Mouse (Mus musculus): ENCODE measurements at regions not wholly inside any gene's neighbourhood (a gene's known extent, or its start where the extent isn't known, plus 50 kb on each side); places are given as distances from the start of the nearest gene placed in this dataset.

GRCm38 (mm10) chr10:118761101-118761868 is 108.7 kb downstream of the Dyrk2 start:
- no peak for DNase-seq (ENCODE audit: low read depth, low spot score)

- DNase-seq (ENCODE audit: low read depth, low spot score), result no peak
Observed at GRCm38 (mm10) chr10:118765051-118765450, 105.0 kb downstream of the Dyrk2 start.

GRCm38 (mm10) chr10:118765544-118766441 is 104.2 kb downstream of the Dyrk2 start:
- no peak for DNase-seq (ENCODE audit: low read depth, low spot score)

GRCm38 (mm10) chr10:118766826-118767225 is 103.2 kb downstream of the Dyrk2 start:
- DNase-seq (ENCODE audit: low read depth, low spot score), result no peak

- DNase-seq (ENCODE audit: low read depth, low spot score), result no peak
Observed at GRCm38 (mm10) chr10:118769751-118770150, 100.3 kb downstream of the Dyrk2 start.

GRCm38 (mm10) chr10:118778656-118779055 is 91.4 kb downstream of the Dyrk2 start:
- DNase-seq (ENCODE audit: low read depth, low spot score), result no peak

GRCm38 (mm10) chr10:118780831-118781569 is 89.0 kb downstream of the Dyrk2 start:
- no peak for DNase-seq (ENCODE audit: low read depth, low spot score)

- DNase-seq (ENCODE audit: low read depth, low spot score), result no peak
Observed at GRCm38 (mm10) chr10:118781811-118782232, 88.2 kb downstream of the Dyrk2 start.

- DNase-seq (ENCODE audit: low read depth, low spot score), result no peak
Observed at GRCm38 (mm10) chr10:118782646-118783045, 87.4 kb downstream of the Dyrk2 start.

GRCm38 (mm10) chr10:118787280-118787690 is 82.7 kb downstream of the Dyrk2 start:
- no peak for DNase-seq (ENCODE audit: low read depth, low spot score)

- DNase-seq (ENCODE audit: low read depth, low spot score), result no peak
Observed at GRCm38 (mm10) chr10:118792352-118793100, 77.5 kb downstream of the Dyrk2 start.

GRCm38 (mm10) chr10:118793794-118794193 is 76.2 kb downstream of the Dyrk2 start:
- DNase-seq (ENCODE audit: low read depth, low spot score), result no peak

GRCm38 (mm10) chr10:118794395-118795060 is 75.5 kb downstream of the Dyrk2 start:
- no peak for DNase-seq (ENCODE audit: low read depth, low spot score)

- DNase-seq (ENCODE audit: low read depth, low spot score), result no peak
Observed at GRCm38 (mm10) chr10:118795061-118795407, 75.0 kb downstream of the Dyrk2 start.

- no peak for DNase-seq (ENCODE audit: low read depth, low spot score)
Observed at GRCm38 (mm10) chr10:118796512-118796911, 73.5 kb downstream of the Dyrk2 start.

- no peak for DNase-seq (ENCODE audit: low read depth, low spot score)
Observed at GRCm38 (mm10) chr10:118797256-118797655, 72.8 kb downstream of the Dyrk2 start.

GRCm38 (mm10) chr10:118799767-118800166 is 70.2 kb downstream of the Dyrk2 start:
- DNase-seq (ENCODE audit: low read depth, low spot score), result no peak

- no peak for DNase-seq (ENCODE audit: low read depth, low spot score)
Observed at GRCm38 (mm10) chr10:118803922-118804557, 66.0 kb downstream of the Dyrk2 start.

- no peak for DNase-seq (ENCODE audit: low read depth, low spot score)
Observed at GRCm38 (mm10) chr10:118804574-118804973, 65.4 kb downstream of the Dyrk2 start.
